Mouse (Mus musculus) liver, postnatal 0 days (tissue): ENCODE data around the gene Klhl32.

Source experiments
- CTCF ChIP-seq: sonication (generic); IDR thresholded peaks from 2 replicates; pipeline ENCODE4 v1.5.1; 2016; ENCODE audit warnings: antibody characterized with exemption, low read depth
- EP300 ChIP-seq: IDR thresholded peaks from 2 replicates; pipeline ENCODE4 v1.6.1; 2016; ENCODE audit warnings: antibody characterized with exemption, low read depth, mild to moderate bottlenecking

DNA sequence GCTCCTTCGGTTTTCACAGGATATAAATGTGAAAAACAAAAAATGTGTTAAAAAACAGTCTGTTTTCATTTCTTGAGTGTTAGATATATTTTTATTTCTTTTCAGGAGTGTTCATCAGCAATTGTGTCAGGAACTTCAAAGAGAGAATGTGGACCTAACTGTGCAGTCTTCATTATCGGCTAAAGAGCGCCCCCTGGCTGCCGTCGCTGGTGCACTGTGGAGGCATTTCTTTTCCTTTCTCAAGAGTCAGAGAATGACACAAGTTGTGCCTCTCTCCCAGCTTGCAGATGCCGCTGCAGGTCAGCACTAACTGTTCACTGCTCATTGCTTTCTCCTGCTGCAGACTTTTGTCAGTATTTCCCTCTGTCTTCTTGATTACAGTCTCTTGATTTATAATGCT is 276.6 kb downstream of the Klhl32 start:
- TF ChIP-seq EP300 (no peak), CTCF (peak; percentile 94)
